Mouse (Mus musculus): ENCODE measurements around the gene Tbce.

DNA sequence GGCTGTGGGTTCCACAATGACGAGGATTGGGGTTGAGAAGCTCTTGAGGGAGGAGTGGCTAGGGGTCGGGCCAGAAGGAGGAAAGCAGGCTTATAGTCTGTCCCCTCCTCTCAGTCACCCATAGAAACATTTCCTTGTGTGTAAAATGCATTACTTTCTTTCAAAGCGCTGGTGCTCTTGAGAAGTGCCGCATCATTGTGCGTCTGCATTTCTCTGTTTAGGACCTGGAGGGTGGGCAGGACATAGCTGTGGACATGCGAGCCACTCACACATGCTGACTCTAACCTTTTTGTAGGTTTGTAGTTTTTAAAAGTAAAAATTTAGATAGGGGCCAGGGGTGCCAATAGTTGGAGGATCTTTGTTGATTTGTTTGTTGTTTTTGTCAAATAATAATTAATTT lies 55.9 kb downstream of the Tbce start:
- TF ChIP-seq CTCF (IDR thresholded peaks at IDR 0.05; ENCODE audit: borderline replicate concordance, extremely low read depth, insufficient read depth, insufficient read length) (no peak), POLR2A (IDR thresholded peaks at IDR 0.05; ENCODE audit: borderline replicate concordance, extremely low read depth, insufficient read depth, insufficient read length, poor library complexity, severe bottlenecking) (no peak)
